Mouse (Mus musculus): ENCODE data around the gene Srm. TPM values are rescaled to one million over a fixed set of nuclear protein-coding genes. Genes with fewer than 3 reads are reported as not detected.
A peak's percentile ranks its signal among the peaks of the same experiment; 100 is the strongest.

Gene Srm
- 192 and 209 TPM in 2 replicates for polyA plus RNA-seq (2015; fragmentation: Nextera tagmentation; extraction: Ambion mirVana)

- peaks cover 21% of the 10 kb centered on the region for H3K4me1 ChIP-seq
- H3K9me3 ChIP-seq (replicated peaks), result no peaks in the 10 kb centered on the region
- no peaks in the 10 kb centered on the region for H3K27me3 ChIP-seq
- H3K27ac ChIP-seq, result peak within 1 kb of the TSS; percentile 84
- H3K9ac ChIP-seq, result peak within 1 kb of the TSS; percentile 84
- peak within 1 kb of the TSS; percentile 93 for H3K4me2 ChIP-seq
- 0% methylated on average over 46 of the region's 50 CpGs for WGBS
- H3K4me3 ChIP-seq (replicated peaks), result peak within 1 kb of the TSS; percentile 99
- peaks cover 33% of the 10 kb centered on the region for H3K36me3 ChIP-seq
- ATAC-seq (replicated peaks; ENCODE audit: low FRiP score), result peak; percentile 99
Observed at GRCm38 (mm10) chr4:148591171-148591630, at the start of gene Srm. Srm (plus strand) TSS chr4:148591503.

- no peak overlapping the region for H3K4me3 ChIP-seq (replicated peaks)
- H3K27ac ChIP-seq, result no peak overlapping the region
- H3K4me2 ChIP-seq, result no peak overlapping the region
- no peaks in the 10 kb centered on the region for H3K4me1 ChIP-seq
- no peak overlapping the region for H3K9ac ChIP-seq
- no peak for ATAC-seq (replicated peaks; ENCODE audit: low FRiP score)
- WGBS, result 88% methylated on average over 4 of the region's 4 CpGs
- H3K9me3 ChIP-seq (replicated peaks), result no peaks in the 10 kb centered on the region
- peaks cover 93% of the 10 kb centered on the region for H3K36me3 ChIP-seq
- no peaks in the 10 kb centered on the region for H3K27me3 ChIP-seq
Observed at GRCm38 (mm10) chr4:148549106-148549505, 42.2 kb upstream of the Srm start.

DNA sequence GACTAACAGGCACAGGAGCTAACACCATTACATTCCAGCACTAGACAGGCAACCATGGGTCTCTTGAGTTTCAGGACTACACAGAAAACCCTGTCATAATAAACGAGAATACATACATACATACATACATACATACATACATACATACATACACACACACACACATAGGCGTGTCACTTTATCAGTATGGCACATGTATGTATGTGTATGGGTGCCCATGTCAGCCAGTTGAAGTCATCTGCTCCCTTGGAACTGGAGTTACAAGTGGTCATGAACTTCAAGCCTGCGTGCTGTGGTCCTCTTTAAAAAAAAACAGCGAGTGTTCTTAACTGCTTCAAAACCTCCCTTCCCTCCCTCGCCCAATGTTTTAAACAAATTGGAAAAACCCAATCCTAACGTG lies 33.5 kb upstream of the Srm start:
- H3K4me1 ChIP-seq, result peaks cover 13% of the 10 kb centered on the region; the same call in 1 of the 2 replicates
- no peaks in the 10 kb centered on the region for H3K9me3 ChIP-seq (replicated peaks)
- 31% methylated on average over 6 of the region's 6 CpGs for whole genome bisulfite sequencing
- peak overlapping the region; percentile 93 for H3K9ac ChIP-seq
- H3K4me3 ChIP-seq (replicated peaks), result peak overlapping the region; percentile 92
- no peaks in the 10 kb centered on the region for H3K27me3 ChIP-seq
- H3K27ac ChIP-seq, result peak overlapping the region; percentile 93
- peak overlapping the region; percentile 89 for H3K4me2 ChIP-seq
- no peak; the same call in 1 of the 2 replicates for ATAC-seq (replicated peaks; ENCODE audit: low FRiP score)
- peaks cover 69% of the 10 kb centered on the region for H3K36me3 ChIP-seq

- ATAC-seq (replicated peaks; ENCODE audit: low FRiP score), result peak; percentile 94
- peaks cover 69% of the 10 kb centered on the region for H3K36me3 ChIP-seq
- peak within 1 kb of the TSS; percentile 89 for H3K4me2 ChIP-seq
- H3K9ac ChIP-seq, result peak within 1 kb of the TSS; percentile 93
- peaks cover 13% of the 10 kb centered on the region; the same call in 1 of the 2 replicates for H3K4me1 ChIP-seq
- H3K27me3 ChIP-seq, result no peaks in the 10 kb centered on the region
- under 1% methylated on average over 63 of the region's 63 CpGs for WGBS
- H3K4me3 ChIP-seq (replicated peaks), result peak within 1 kb of the TSS; percentile 92
- H3K27ac ChIP-seq, result peak within 1 kb of the TSS; percentile 93
- H3K9me3 ChIP-seq (replicated peaks), result no peaks in the 10 kb centered on the region
Observed at GRCm38 (mm10) chr4:148558297-148559000, 32.9 kb upstream of the Srm start, which contains the start of gene Exosc10. Exosc10 (plus strand) TSS chr4:148558429.

DNA sequence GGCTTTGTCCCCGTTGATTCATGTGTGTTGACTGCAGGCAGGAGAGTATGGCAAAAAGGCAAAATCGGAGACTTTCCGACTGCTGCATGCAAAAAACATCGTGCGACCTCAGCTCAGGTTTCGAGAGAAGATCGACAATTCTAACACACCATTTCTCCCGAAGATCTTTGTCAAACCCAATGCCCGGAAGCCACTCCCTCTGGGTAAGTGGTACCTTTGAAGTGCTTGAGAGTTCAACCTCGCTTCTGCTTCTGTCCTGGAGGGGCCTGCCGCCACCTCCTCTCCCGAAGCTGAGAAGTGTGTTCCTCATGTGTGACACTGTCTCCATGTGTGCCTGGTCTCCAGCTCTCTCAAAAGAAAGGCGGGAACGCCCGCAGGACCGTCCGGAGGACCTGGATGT lies 28.6 kb upstream of the Srm start:
- 93% methylated on average over 17 of the region's 17 CpGs for WGBS
- Histone ChIP-seq H3K9ac (no peak overlapping the region), H3K9me3 (replicated peaks) (no peaks in the 10 kb centered on the region), H3K4me3 (replicated peaks) (no peak overlapping the region), H3K27me3 (no peaks in the 10 kb centered on the region), H3K4me2 (no peak overlapping the region), H3K27ac (no peak overlapping the region), H3K36me3 (peaks cover 78% of the 10 kb centered on the region), H3K4me1 (peaks cover 11% of the 10 kb centered on the region; the same call in 1 of the 2 replicates)
- no peak for ATAC-seq (replicated peaks; ENCODE audit: low FRiP score)

DNA sequence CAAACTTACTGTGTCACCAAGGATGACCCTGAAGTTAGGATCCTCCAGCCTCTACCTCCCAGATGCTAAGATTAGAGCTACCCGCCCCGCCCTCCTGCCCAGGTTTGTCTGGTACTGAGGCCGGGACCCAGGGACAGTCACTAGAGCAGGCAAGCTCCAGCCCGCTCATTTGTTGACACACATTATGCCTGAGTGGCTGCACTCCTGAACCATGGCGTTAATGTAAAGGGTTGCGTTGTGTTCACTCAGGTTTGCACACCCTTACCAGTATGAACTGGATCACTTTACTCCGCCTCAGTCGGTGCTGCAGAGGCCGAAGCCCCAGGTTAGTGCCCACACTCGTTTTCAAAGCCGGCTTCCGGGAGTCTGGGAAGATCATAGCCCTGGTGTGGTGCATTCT lies 27.7 kb upstream of the Srm start:
- peaks cover 87% of the 10 kb centered on the region for H3K36me3 ChIP-seq
- no peak for ATAC-seq (replicated peaks; ENCODE audit: low FRiP score)
- H3K27ac ChIP-seq, result no peak overlapping the region
- no peak overlapping the region for H3K9ac ChIP-seq
- no peaks in the 10 kb centered on the region for H3K9me3 ChIP-seq (replicated peaks)
- peaks cover 8% of the 10 kb centered on the region; the same call in 1 of the 2 replicates for H3K4me1 ChIP-seq
- no peak overlapping the region for H3K4me2 ChIP-seq
- WGBS, result 96% methylated on average over 12 of the region's 12 CpGs
- no peak overlapping the region for H3K4me3 ChIP-seq (replicated peaks)
- H3K27me3 ChIP-seq, result no peaks in the 10 kb centered on the region

DNA sequence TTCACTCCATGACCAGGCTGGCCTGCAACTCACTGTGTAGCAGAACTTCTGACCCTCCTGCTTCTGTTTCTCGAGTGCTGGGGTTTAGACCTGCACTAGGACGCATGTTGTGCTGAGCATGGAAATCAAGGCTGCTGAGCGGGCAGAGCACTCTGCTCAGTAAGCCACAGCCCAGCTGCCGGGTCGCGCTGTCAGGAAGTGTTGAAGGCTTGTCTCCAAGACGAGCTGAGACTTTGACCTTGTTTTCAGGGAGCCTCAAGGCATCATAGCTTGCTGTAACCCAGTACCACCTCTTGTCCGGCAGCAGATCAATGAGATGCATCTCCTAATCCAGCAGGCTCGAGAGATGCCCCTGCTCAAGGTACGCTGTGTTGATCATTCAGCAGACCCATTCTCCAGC lies 21.2 kb upstream of the Srm start:
- H3K4me1 ChIP-seq, result no peaks in the 10 kb centered on the region
- peaks cover 98% of the 10 kb centered on the region for H3K36me3 ChIP-seq
- H3K9ac ChIP-seq, result no peak overlapping the region
- WGBS, result 87% methylated on average over 10 of the region's 10 CpGs
- no peak overlapping the region for H3K4me3 ChIP-seq (replicated peaks)
- no peak overlapping the region for H3K4me2 ChIP-seq
- H3K9me3 ChIP-seq (replicated peaks), result no peaks in the 10 kb centered on the region
- no peak overlapping the region for H3K27ac ChIP-seq
- ATAC-seq (replicated peaks; ENCODE audit: low FRiP score), result no peak
- H3K27me3 ChIP-seq, result no peaks in the 10 kb centered on the region

- Histone ChIP-seq H3K27me3 (no peaks in the 10 kb centered on the region), H3K4me1 (no peaks in the 10 kb centered on the region), H3K9ac (no peak overlapping the region), H3K27ac (no peak overlapping the region), H3K9me3 (replicated peaks) (no peaks in the 10 kb centered on the region), H3K36me3 (peaks cover 98% of the 10 kb centered on the region), H3K4me2 (no peak overlapping the region), H3K4me3 (replicated peaks) (no peak overlapping the region)
- 94% methylated on average over 9 of the region's 9 CpGs for WGBS
- ATAC-seq (replicated peaks; ENCODE audit: low FRiP score), result no peak
Observed at GRCm38 (mm10) chr4:148570693-148571295, 20.5 kb upstream of the Srm start.

DNA sequence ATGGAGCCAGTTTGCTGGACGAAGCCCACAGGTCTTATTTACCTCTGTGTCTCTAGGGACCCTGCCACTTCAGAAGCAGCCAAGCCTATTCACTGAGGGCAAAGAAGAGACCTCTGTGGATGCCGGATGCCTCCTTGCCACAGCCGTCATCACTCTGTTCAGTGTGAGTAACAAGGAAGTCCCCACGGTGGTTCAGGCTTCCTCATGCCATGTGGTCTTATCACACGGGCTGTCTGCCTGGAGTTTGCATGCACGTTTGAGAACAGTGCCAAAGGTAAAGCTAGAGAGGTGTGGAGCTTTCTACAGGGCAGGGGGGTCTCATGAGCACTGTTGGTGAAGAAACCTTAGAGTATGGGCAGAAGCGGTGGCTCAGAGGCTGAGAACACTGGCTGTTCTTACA lies 18.1 kb upstream of the Srm start:
- 89% methylated on average over 7 of the region's 7 CpGs for WGBS
- H3K27me3 ChIP-seq, result no peaks in the 10 kb centered on the region
- no peak for ATAC-seq (replicated peaks; ENCODE audit: low FRiP score)
- H3K4me2 ChIP-seq, result no peak overlapping the region
- H3K9ac ChIP-seq, result no peak overlapping the region
- H3K27ac ChIP-seq, result no peak overlapping the region
- H3K9me3 ChIP-seq (replicated peaks), result no peaks in the 10 kb centered on the region
- peaks cover 98% of the 10 kb centered on the region for H3K36me3 ChIP-seq
- H3K4me1 ChIP-seq, result no peaks in the 10 kb centered on the region
- H3K4me3 ChIP-seq (replicated peaks), result no peak overlapping the region

DNA sequence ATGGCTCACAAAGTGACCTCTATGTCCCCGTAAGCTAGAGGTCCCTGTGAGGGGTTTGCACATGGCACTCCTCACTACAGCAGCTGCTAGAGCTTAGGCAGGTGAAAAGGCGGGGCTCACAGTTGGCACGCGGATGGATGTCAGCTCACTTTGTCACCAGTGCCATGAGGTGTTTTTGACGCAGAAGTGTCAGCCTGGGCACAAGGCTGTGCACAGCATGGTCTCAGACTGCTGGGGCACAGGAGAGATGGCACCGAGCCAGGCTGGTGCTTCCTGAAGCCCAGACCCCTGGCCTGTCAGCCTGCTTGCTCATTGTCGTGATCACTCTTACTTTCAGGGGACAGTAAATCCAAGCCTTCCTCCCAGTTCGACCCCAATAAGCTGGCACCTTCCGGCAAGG lies 10.5 kb upstream of the Srm start:
- Histone ChIP-seq H3K9ac (no peak overlapping the region), H3K4me1 (no peaks in the 10 kb centered on the region), H3K27ac (no peak overlapping the region), H3K9me3 (replicated peaks) (no peaks in the 10 kb centered on the region), H3K4me3 (replicated peaks) (no peak overlapping the region), H3K36me3 (peaks cover 82% of the 10 kb centered on the region), H3K4me2 (no peak overlapping the region), H3K27me3 (no peaks in the 10 kb centered on the region)
- ATAC-seq (replicated peaks; ENCODE audit: low FRiP score), result no peak
- 89% methylated on average over 9 of the region's 9 CpGs for WGBS

- H3K4me2 ChIP-seq, result no peak overlapping the region
- no peak overlapping the region for H3K9ac ChIP-seq
- H3K4me3 ChIP-seq (replicated peaks), result no peak overlapping the region
- no peak overlapping the region for H3K27ac ChIP-seq
- no peaks in the 10 kb centered on the region for H3K4me1 ChIP-seq
- WGBS, result 88% methylated on average over 5 of the region's 5 CpGs
- peaks cover 75% of the 10 kb centered on the region for H3K36me3 ChIP-seq
- ATAC-seq (replicated peaks; ENCODE audit: low FRiP score), result no peak
- H3K9me3 ChIP-seq (replicated peaks), result no peaks in the 10 kb centered on the region
- no peaks in the 10 kb centered on the region for H3K27me3 ChIP-seq
Observed at GRCm38 (mm10) chr4:148581422-148581821, 9.9 kb upstream of the Srm start.

DNA sequence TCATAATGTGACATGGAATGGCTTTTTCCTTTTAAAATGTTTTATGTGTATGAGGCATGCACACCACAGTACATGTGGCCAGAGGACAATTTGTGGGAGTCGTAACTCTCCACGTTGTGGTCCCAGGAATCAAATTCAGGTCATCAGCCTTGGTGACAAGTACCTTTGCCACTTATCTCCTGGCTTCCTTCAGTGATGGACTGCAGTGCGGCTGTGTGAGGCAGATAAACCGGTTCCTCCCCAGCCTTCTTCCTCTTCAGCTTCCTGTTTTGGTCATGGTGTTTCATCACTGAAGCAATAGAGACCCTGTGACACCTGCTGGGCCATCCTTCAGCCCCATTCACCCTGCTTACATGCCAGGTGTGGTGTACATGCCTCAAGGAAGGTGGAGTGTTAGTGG lies 8.0 kb upstream of the Srm start:
- no peak overlapping the region for H3K9ac ChIP-seq
- H3K4me3 ChIP-seq (replicated peaks), result no peak overlapping the region
- H3K36me3 ChIP-seq, result peaks cover 57% of the 10 kb centered on the region
- WGBS, result 70% methylated on average over 4 of the region's 4 CpGs
- H3K27ac ChIP-seq, result no peak overlapping the region
- no peaks in the 10 kb centered on the region for H3K9me3 ChIP-seq (replicated peaks)
- no peaks in the 10 kb centered on the region for H3K4me1 ChIP-seq
- H3K4me2 ChIP-seq, result no peak overlapping the region
- no peaks in the 10 kb centered on the region for H3K27me3 ChIP-seq
- no peak for ATAC-seq (replicated peaks; ENCODE audit: low FRiP score)
